Mouse (Mus musculus) spleen, adult 2 months (tissue): Measurements from ENCODE around the gene Vamp5.

Experiments
- CTCF ChIP-seq: fragments of 200-500 bp; IDR thresholded peaks from 2 replicates; pipeline ENCODE4 v1.5.1; 2011; ENCODE audit warnings: mild to moderate bottlenecking, inconsistent platforms; ENCODE audit not compliant: insufficient read depth, insufficient read length, insufficient replicate concordance; ENCODE audit errors: extremely low read depth
- POLR2A ChIP-seq: fragments of 200-500 bp; IDR thresholded peaks from 2 replicates; pipeline ENCODE4 v1.6.1; 2011; ENCODE audit warnings: low read depth, low read length, inconsistent platforms

- TF ChIP-seq CTCF (no peak), POLR2A (no peak)
Observed at GRCm38 (mm10) chr6:72345633-72346032, 34.6 kb downstream of the Vamp5 start.
